Mouse (Mus musculus) E14TG2a.4 (cell line): ENCODE data around the gene Arel1.

Experiments
- CTCF ChIP-seq: conservative IDR thresholded peaks from 2 replicates; pipeline ENCODE4 v1.5.1; 2014; ENCODE audit warnings: low read length
- NANOG ChIP-seq: IDR thresholded peaks from 2 replicates; pipeline ENCODE4 v1.6.1; 2014; ENCODE audit warnings: borderline replicate concordance, low read length, mixed read lengths
- POU5F1 ChIP-seq: IDR thresholded peaks from 2 replicates; pipeline ENCODE4 v1.6.1; 2014; ENCODE audit warnings: low read length, borderline replicate concordance

DNA sequence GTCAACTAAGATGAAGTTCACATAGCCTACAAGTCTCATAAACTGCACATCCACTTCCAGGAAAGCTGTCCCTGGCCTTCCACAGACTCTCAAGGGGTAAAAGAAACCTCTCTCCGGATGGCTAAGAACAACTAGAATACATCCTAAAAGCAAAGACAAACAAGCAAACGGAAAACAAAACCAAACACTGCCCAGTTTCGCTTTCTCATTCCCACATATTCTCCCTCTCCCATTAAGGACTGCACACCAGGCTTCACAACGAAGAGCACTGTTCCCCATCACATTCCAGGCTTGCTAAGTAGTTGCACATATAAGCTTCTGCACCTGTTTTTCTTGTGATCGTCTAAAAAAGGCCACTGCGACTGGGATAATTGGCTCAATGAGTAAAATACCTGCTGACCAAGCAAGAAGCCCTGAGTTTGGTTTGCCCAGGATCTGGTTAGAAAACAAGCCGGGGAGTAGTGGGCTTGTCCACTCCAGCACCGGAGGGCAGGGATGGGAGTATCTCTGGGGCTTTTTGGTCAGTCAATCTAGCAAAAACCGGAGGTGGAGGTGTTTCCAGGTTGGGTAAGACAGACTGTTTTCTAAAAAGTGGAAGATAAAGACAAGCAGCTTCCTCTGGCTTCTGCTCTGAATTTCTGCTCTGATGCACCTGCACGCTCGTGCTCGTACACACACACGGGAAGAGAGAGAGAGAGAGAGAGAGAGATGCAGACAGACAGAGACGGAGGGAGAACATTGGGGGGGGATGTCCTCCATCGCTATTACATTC, 858 bp downstream of the Arel1 start:
- no peak for TF ChIP-seq CTCF
- no peak for TF ChIP-seq NANOG
- TF ChIP-seq POU5F1, result no peak
